Mouse (Mus musculus): ENCODE results near the gene Psmg4.

Gene Psmg4

GRCm38 (mm10) chr13:34148767-34149392 is 13.9 kb upstream of the Psmg4 start:
- peak in 1 of 2 experiments; percentile 44 for DNase-seq (ENCODE audit: low spot score in 2 of 2)

DNA sequence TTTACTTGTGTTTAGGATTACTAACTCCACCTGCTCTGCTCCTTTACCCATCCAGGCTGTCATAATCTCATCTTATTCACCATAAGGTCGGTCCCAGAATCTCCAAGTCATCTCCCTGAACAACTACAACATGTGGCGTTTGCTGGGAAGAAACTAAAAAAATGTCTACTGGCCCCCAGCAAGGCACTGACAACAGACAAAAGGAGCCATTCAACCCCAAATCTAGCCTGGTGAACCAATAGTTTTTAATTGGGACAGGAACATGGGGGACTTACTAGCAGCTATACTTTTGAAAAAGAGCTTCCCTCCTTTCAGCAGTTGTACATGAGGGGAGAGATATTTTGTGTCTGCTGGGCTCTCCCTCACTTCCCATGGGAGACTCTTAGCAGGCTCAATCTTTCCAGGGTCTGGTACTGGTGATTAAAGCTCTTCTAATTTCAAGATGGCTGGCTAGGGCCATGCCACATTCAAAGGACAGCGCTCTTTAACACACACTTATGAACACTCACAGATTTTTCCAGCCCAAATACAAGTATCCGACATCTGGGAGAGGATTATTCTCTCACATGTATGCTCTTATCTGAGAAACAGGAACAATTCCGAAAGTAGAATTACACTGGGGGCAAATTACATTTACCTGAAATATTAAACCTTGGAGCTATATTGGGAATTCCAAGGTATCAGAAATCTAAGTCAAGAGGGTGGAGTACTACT is 13.1 kb upstream of the Psmg4 start:
- DNase-seq (ENCODE audit: low spot score in 2 of 2) = no peak

DNA sequence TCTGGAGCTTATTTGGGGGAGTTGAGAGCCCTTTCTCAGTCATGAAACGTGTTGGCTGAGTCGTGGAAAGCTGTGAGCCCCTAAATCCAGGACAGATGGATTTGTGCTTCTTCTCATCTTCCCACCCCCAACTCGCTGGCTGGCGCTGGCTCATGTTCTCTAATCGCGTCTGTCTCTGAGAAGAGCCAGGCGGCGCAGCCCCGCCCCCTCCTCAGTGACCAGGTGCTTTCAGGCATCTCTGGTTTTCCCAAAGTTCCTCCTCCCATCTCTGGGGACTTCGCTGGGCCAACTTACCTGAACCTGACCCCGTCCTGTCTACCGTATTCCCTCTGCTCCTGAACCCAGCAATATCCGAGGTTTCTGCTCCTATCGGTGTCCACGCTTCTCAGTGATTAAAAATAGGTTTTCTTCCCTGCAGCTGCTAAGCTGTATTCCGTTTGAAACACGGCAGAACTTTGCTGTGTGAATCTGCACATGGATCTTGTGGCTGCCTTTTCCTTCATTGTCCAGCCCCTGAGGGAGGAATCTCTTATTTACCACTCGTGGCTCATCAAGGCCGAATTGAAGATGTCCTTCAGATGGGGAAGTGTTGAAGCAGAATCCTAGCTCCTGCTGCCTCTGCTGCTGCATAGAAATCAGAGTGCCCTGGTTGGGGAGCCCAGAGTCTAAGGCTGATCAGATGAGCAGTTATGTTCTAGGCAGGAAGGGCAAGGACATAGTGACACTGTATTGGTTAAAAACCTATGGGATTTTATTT is 12.3 kb upstream of the Psmg4 start:
- DNase-seq (ENCODE audit: low spot score in 2 of 2) = no peak

GRCm38 (mm10) chr13:34151425-34151824 is 11.3 kb upstream of the Psmg4 start:
- no peak for DNase-seq (ENCODE audit: low spot score in 2 of 2)

- DNase-seq (ENCODE audit: low spot score in 2 of 2) = no peak
These were observed 10.1 kb upstream of the Psmg4 start for GRCm38 (mm10) chr13:34152695-34153094.

DNA sequence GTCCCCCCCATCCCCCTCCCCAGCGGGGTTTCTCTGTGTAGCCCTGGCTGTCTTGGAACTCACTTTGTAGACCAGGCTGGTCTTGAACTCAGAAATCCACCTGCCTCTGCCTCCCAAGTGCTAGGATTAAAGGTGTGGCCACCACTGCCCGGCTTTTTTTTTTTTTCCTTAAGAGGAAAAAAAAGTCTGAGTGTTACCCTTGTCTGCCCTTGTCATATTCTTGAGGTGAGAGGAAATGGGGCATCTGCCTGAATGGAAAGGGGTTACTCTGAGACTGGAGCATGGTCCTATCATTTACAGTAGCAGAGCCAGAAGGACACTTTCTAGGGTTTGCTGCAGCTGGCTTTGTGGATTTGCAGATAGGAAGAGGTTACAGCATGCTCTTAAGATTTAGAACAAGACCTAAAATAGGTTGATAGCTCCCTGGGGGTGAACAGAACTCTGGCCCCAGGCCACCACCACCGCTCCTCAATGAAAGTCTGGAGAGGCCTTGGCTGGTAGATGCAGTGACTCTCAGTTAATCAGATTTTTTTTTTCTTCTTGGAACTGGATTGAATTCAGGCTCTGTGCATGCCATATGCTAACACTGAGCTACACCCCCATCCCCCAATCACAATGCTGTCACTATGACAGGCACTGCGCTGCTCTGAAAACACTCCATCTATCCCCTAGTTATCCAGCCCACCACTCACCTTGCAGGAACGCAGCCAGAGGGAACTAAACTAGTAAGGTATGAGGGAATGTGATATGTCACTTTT is 9.3 kb upstream of the Psmg4 start:
- DNase-seq (ENCODE audit: low spot score in 2 of 2) = no peak

DNA sequence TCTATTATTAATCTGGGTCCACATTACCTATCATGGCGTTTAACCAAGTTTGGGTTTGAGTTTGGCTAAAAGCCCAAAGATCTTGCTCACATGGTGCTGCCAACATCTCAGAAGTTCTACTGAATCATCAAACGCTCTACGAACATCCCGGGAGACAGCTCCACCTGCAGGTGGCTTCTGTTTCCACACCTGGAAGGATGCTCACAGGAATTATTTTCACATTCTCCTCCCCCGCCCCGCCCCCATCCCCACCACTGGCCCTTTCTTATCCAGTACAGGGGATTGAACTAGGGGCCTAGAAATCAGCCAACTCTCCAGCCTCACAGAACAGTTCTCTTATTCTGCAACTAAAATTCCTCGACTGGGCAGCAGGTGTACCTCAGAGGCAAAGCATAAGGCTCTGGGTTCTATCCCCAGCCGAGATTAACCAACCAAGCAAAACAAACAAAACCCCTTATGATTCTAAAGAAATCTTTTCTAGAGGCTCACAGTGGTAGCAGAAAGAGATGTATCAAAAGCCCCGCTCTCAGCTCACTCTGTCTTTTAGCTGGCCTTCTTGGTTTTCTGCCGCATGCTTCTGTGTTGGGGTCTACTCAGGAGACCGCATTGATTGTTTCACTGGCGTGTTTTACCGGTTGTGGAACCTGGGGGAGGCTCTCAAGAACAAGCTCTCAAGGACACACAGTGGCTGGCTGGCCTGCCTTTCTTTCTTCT is 8.4 kb upstream of the Psmg4 start:
- DNase-seq (ENCODE audit: low spot score in 2 of 2) = peak; percentile 62 to 72

GRCm38 (mm10) chr13:34154931-34155272 is 7.9 kb upstream of the Psmg4 start:
- DNase-seq (ENCODE audit: low spot score in 2 of 2) = peak in 1 of 2 experiments; percentile 71

- DNase-seq (ENCODE audit: low spot score in 2 of 2) = no peak
These were observed 6.5 kb upstream of the Psmg4 start for GRCm38 (mm10) chr13:34156133-34156839.

GRCm38 (mm10) chr13:34156840-34157185 is 6.0 kb upstream of the Psmg4 start:
- DNase-seq (ENCODE audit: low spot score in 2 of 2) = no peak

DNA sequence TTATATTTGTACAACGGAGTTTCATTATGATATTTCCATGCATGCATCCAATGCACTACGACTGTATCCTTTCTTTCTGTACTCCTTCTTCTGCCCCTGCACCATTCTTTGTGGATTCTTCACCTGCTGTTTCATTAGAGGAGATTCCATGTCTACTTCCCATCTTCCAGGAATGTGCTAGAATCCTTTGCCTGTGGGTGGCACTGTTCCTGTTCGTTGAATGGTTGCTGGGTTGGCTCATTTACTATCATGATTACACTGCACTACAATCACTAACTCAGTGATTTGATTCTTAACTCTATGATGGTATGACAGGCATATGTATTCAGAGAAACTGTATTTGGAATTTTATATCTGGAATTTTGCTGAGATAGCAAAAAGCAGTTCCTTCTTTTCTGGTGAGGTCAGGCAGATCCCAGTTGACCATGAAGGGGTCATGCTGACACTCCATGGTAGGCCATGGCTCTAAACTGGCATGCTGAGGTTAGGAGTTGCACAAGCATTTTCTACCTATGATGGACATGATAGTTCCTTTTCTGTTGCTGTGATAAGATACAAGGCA is 5.1 kb upstream of the Psmg4 start:
- no peak for DNase-seq (ENCODE audit: low spot score in 2 of 2)

DNA sequence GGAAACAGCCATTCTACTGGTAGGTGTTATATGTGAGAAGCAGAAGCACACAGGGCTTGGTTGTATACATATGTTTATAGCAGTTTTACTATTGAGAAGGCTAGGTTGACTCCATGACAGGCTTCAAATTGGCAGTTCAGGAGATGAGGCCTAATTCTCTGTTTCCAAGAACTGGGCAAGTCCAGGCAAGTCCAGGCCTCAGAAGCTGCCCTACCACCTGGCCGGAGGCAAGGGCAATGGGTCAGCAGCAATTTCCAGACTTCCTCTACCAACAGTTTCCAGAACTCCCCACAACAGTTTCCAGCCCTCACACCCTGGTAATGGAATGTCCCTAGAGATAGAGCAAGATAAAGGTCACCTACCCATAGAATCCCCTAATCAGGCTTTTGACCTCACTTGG is 2.8 kb upstream of the Psmg4 start:
- no peak for DNase-seq (ENCODE audit: low spot score in 2 of 2)

GRCm38 (mm10) chr13:34163304-34163975 is 676 bp downstream of the Psmg4 start:
- DNase-seq (ENCODE audit: low spot score in 2 of 2) = no peak

GRCm38 (mm10) chr13:34174025-34174424 is 11.3 kb downstream of the Psmg4 start:
- DNase-seq (ENCODE audit: low spot score in 2 of 2) = no peak

- no peak for DNase-seq (ENCODE audit: low spot score in 2 of 2)
These were observed 18.9 kb downstream of the Psmg4 start for GRCm38 (mm10) chr13:34181624-34182023.

- no peak for DNase-seq (ENCODE audit: low spot score in 2 of 2)
These were observed 22.6 kb downstream of the Psmg4 start for GRCm38 (mm10) chr13:34185371-34185770.

- DNase-seq (ENCODE audit: low spot score in 2 of 2) = peak; percentile 42 to 63
These were observed 24.8 kb downstream of the Psmg4 start for GRCm38 (mm10) chr13:34187571-34187970.

DNA sequence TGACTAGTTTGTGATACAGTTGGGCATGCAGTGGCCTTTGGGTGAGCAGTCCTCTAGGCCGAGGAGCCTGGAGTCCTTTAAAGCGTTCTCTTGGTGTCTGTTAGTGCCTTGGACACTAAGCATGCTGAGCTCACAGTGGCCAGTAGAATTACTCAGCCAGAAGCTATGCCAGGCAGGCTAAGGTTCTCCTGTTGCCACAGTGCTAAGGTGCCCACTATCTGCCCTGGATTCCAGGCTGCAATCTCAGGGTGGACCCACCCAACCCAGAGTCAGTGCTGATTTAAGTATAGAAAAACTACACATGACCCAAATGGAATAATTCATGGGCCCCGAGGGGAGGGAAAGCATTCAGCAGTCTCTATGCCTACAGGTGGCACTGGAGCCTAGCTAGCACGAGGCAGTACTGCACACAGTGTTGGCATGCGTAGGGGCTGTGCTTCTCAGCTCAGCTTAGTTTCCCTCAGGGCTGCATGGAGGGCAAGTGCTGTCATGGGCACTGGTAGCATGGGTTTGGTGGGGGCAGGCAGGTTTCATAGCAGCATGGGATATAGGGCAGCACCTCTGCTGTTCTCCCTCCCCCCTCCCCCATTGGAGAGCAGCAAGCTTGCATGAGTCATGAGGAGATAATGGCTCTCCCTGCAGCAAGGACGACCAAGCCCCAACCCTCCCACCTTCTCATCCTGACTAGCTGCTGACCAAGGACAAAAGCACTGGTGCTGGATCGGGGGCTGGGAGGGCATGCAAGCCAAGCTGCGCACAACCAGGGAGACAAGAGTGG is 29.8 kb downstream of the Psmg4 start:
- no peak for DNase-seq (ENCODE audit: low spot score in 2 of 2)

- DNase-seq (ENCODE audit: low spot score in 2 of 2) = no peak
These were observed 30.6 kb downstream of the Psmg4 start for GRCm38 (mm10) chr13:34193384-34193783.

Measured in urinary bladder, postnatal 4 days (tissue).